Mouse (Mus musculus) lung, embryonic 15.5 days (tissue): Measurements from ENCODE around the gene Ebpl. TPM values are rescaled to one million over a fixed set of nuclear protein-coding genes. Genes with fewer than 3 reads are reported as not detected.

Experiments used
- ATAC-seq: fragments of 200-750 bp; cut with Nextera tagmentation; 2 replicates; pipeline ENCODE4 v1.8.0; 2017; ENCODE audit warnings: moderate number of reproducible peaks, borderline replicate concordance; ENCODE audit not compliant: low FRiP score, low TSS enrichment; ENCODE audit errors: extremely low read depth
- H3K27ac ChIP-seq: fragments of 300-500 bp; sonication (generic); 2 replicates; pipeline ENCODE4 v1.5.1; 2015; ENCODE audit warnings: moderate library complexity, mild to moderate bottlenecking, inconsistent platforms
- H3K27me3 ChIP-seq: fragments of 300-500 bp; sonication (generic); 2 replicates; pipeline ENCODE4 v1.6.1; 2015; ENCODE audit warnings: inconsistent platforms
- H3K36me3 ChIP-seq: fragments of 300-500 bp; sonication (generic); 2 replicates; pipeline ENCODE4 v1.6.1; 2015; ENCODE audit warnings: inconsistent platforms
- H3K4me1 ChIP-seq: fragments of 300-500 bp; sonication (generic); 2 replicates; pipeline ENCODE4 v1.6.1; 2015; ENCODE audit warnings: inconsistent platforms
- H3K4me2 ChIP-seq: fragments of 300-500 bp; sonication (generic); 2 replicates; pipeline ENCODE4 v1.6.1; 2015; ENCODE audit warnings: inconsistent platforms, mild to moderate bottlenecking, moderate library complexity
- H3K4me3 ChIP-seq: fragments of 300-500 bp; sonication (generic); 2 replicates; pipeline ENCODE4 v1.5.1; 2015; ENCODE audit warnings: mild to moderate bottlenecking, inconsistent platforms
- H3K9ac ChIP-seq: fragments of 300-500 bp; sonication (generic); 2 replicates; pipeline ENCODE4 v1.6.1; 2015; ENCODE audit warnings: inconsistent platforms
- H3K9me3 ChIP-seq: fragments of 300-500 bp; sonication (generic); 2 replicates; pipeline ENCODE4 v1.6.1; 2016; ENCODE audit warnings: inconsistent platforms
- WGBS: fragments of 180-500 bp; shearing (Covaris S2); methylation state at CpG from one replicate; pipeline ENCODE4 v1.1.7; 2015; 5-methylcytosine and 5-hydroxymethylcytosine counted together
- polyA plus RNA-seq: library from polyadenylated mRNA; unstranded; fragments of >200 nt; fragmentation: Nextera tagmentation; extraction: Ambion mirVana; gene quantifications from 2 replicates; pipeline ENCODE4 v1.2.1, GENCODE M21; 2015

Gene Ebpl
- polyA plus RNA-seq, 1 experiment from 2014 or later = 8.6 TPM

GRCm38 (mm10) chr14:61322740-61323139 is 37.5 kb downstream of the Ebpl start:
- Histone ChIP-seq H3K27me3 (no peaks in the 10 kb centered on the region), H3K27ac (no peak overlapping the region), H3K9me3 (no peaks in the 10 kb centered on the region), H3K4me3 (no peak overlapping the region), H3K4me2 (no peak overlapping the region), H3K36me3 (no peaks in the 10 kb centered on the region), H3K4me1 (peaks cover 2% of the 10 kb centered on the region; the same call in 1 of the 2 replicates), H3K9ac (no peak overlapping the region)
- WGBS = 82% methylated on average over 1 of the region's 1 CpGs
- no peak for ATAC-seq

- ATAC-seq = no peak
- WGBS = 75% methylated on average over 4 of the region's 4 CpGs
- no peak overlapping the region for H3K27ac ChIP-seq
These were observed 39.0 kb downstream of the Ebpl start for GRCm38 (mm10) chr14:61321200-61321599.

GRCm38 (mm10) chr14:61320765-61321164 is 39.5 kb downstream of the Ebpl start:
- H3K9ac ChIP-seq = no peak overlapping the region
- no peaks in the 10 kb centered on the region for H3K4me1 ChIP-seq
- H3K27me3 ChIP-seq = no peaks in the 10 kb centered on the region
- H3K4me3 ChIP-seq = no peak overlapping the region
- no peak overlapping the region for H3K27ac ChIP-seq
- no peak overlapping the region for H3K4me2 ChIP-seq
- ATAC-seq = no peak
- no peaks in the 10 kb centered on the region for H3K36me3 ChIP-seq
- 70% methylated on average over 1 of the region's 1 CpGs for WGBS
- no peaks in the 10 kb centered on the region for H3K9me3 ChIP-seq

More at GRCm38 (mm10) chr14:61321200-61321599, 39.0 kb downstream of the Ebpl start:
- Histone ChIP-seq H3K27me3 (no peaks in the 10 kb centered on the region), H3K9ac (no peak overlapping the region), H3K4me1 (no peaks in the 10 kb centered on the region), H3K36me3 (no peaks in the 10 kb centered on the region), H3K4me2 (no peak overlapping the region), H3K9me3 (no peaks in the 10 kb centered on the region), H3K4me3 (no peak overlapping the region)

GRCm38 (mm10) chr14:61316861-61317260 is 43.4 kb downstream of the Ebpl start:
- WGBS = 27% methylated on average over 4 of the region's 4 CpGs
- no peaks in the 10 kb centered on the region for H3K4me1 ChIP-seq
- no peak for ATAC-seq
- no peak overlapping the region for H3K4me2 ChIP-seq
- no peak overlapping the region for H3K9ac ChIP-seq
- no peaks in the 10 kb centered on the region for H3K36me3 ChIP-seq
- no peak overlapping the region for H3K27ac ChIP-seq
- no peak overlapping the region for H3K4me3 ChIP-seq
- H3K9me3 ChIP-seq = no peaks in the 10 kb centered on the region
- no peaks in the 10 kb centered on the region for H3K27me3 ChIP-seq

GRCm38 (mm10) chr14:61310963-61311362 is 49.3 kb downstream of the Ebpl start:
- Histone ChIP-seq H3K27ac (no peak overlapping the region), H3K9me3 (no peaks in the 10 kb centered on the region), H3K4me2 (no peak overlapping the region; the same call in 1 of the 2 replicates), H3K4me3 (no peak overlapping the region), H3K36me3 (no peaks in the 10 kb centered on the region), H3K4me1 (peaks cover 15% of the 10 kb centered on the region), H3K27me3 (no peaks in the 10 kb centered on the region), H3K9ac (no peak overlapping the region)
- ATAC-seq = no peak
- WGBS = 37% methylated on average over 12 of the region's 12 CpGs

GRCm38 (mm10) chr14:61310036-61310772 is 50.0 kb downstream of the Ebpl start:
- WGBS = 45% methylated on average over 7 of the region's 7 CpGs
- H3K27ac ChIP-seq = peak overlapping the region; percentile 16; the same call in 1 of the 2 replicates
- peak; percentile 11; the same call in 1 of the 2 replicates for ATAC-seq

GRCm38 (mm10) chr14:61309593-61309992 is 50.6 kb downstream of the Ebpl start, which contains the start of gene Arl11:
TSS of gene Arl11 (plus strand) at chr14:61309753.
- H3K4me2 ChIP-seq = no peak within 1 kb of the TSS; the same call in 1 of the 2 replicates
- no peaks in the 10 kb centered on the region for H3K9me3 ChIP-seq
- ATAC-seq = no peak
- H3K36me3 ChIP-seq = no peaks in the 10 kb centered on the region
- no peak within 1 kb of the TSS for H3K9ac ChIP-seq
- H3K4me1 ChIP-seq = peaks cover 15% of the 10 kb centered on the region
- H3K27me3 ChIP-seq = no peaks in the 10 kb centered on the region
- 56% methylated on average over 6 of the region's 6 CpGs for WGBS
- H3K4me3 ChIP-seq = no peak within 1 kb of the TSS
- peak within 1 kb of the TSS; percentile 16; the same call in 1 of the 2 replicates for H3K27ac ChIP-seq

More at GRCm38 (mm10) chr14:61310036-61310772, 50.0 kb downstream of the Ebpl start:
- H3K9me3 ChIP-seq = no peaks in the 10 kb centered on the region
- H3K4me1 ChIP-seq = peaks cover 15% of the 10 kb centered on the region
- H3K9ac ChIP-seq = no peak overlapping the region
- no peaks in the 10 kb centered on the region for H3K36me3 ChIP-seq
- H3K27me3 ChIP-seq = no peaks in the 10 kb centered on the region
- H3K4me3 ChIP-seq = no peak overlapping the region
- no peak overlapping the region; the same call in 1 of the 2 replicates for H3K4me2 ChIP-seq

GRCm38 (mm10) chr14:61303969-61304609 is 56.1 kb downstream of the Ebpl start:
- Histone ChIP-seq H3K36me3 (no peaks in the 10 kb centered on the region), H3K4me1 (no peaks in the 10 kb centered on the region), H3K27me3 (no peaks in the 10 kb centered on the region), H3K4me2 (no peak overlapping the region), H3K9me3 (no peaks in the 10 kb centered on the region), H3K9ac (no peak overlapping the region), H3K4me3 (no peak overlapping the region), H3K27ac (no peak overlapping the region)
- 65% methylated on average over 4 of the region's 4 CpGs for WGBS
- no peak for ATAC-seq

GRCm38 (mm10) chr14:61302428-61302827 is 57.8 kb downstream of the Ebpl start:
- no peak for ATAC-seq
- H3K9me3 ChIP-seq = no peaks in the 10 kb centered on the region
- H3K27me3 ChIP-seq = no peaks in the 10 kb centered on the region
- no peaks in the 10 kb centered on the region for H3K36me3 ChIP-seq
- no peak overlapping the region for H3K27ac ChIP-seq
- WGBS = 58% methylated on average over 2 of the region's 2 CpGs
- H3K4me3 ChIP-seq = no peak overlapping the region
- no peaks in the 10 kb centered on the region for H3K4me1 ChIP-seq
- H3K9ac ChIP-seq = no peak overlapping the region
- no peak overlapping the region for H3K4me2 ChIP-seq

GRCm38 (mm10) chr14:61301323-61301722 is 58.9 kb downstream of the Ebpl start:
- Histone ChIP-seq H3K4me3 (no peak overlapping the region), H3K36me3 (no peaks in the 10 kb centered on the region), H3K27ac (no peak overlapping the region), H3K4me2 (no peak overlapping the region), H3K4me1 (no peaks in the 10 kb centered on the region), H3K27me3 (no peaks in the 10 kb centered on the region), H3K9ac (no peak overlapping the region), H3K9me3 (no peaks in the 10 kb centered on the region)
- 43% methylated on average over 2 of the region's 2 CpGs for WGBS
- no peak for ATAC-seq

- H3K4me3 ChIP-seq = no peak overlapping the region
- H3K27me3 ChIP-seq = no peaks in the 10 kb centered on the region
- H3K9ac ChIP-seq = no peak overlapping the region
- H3K9me3 ChIP-seq = no peaks in the 10 kb centered on the region
- H3K27ac ChIP-seq = no peak overlapping the region
- H3K4me2 ChIP-seq = no peak overlapping the region
- 78% methylated on average over 6 of the region's 6 CpGs for WGBS
- no peaks in the 10 kb centered on the region for H3K36me3 ChIP-seq
- no peaks in the 10 kb centered on the region for H3K4me1 ChIP-seq
- no peak for ATAC-seq
These were observed 60.4 kb downstream of the Ebpl start for GRCm38 (mm10) chr14:61299810-61300209.

GRCm38 (mm10) chr14:61294738-61295079 is 65.5 kb downstream of the Ebpl start:
- WGBS = 19% methylated on average over 6 of the region's 6 CpGs
- no peak overlapping the region for H3K4me2 ChIP-seq
- no peaks in the 10 kb centered on the region for H3K27me3 ChIP-seq
- no peak for ATAC-seq
- H3K4me1 ChIP-seq = peaks cover 4% of the 10 kb centered on the region; the same call in 1 of the 2 replicates
- no peaks in the 10 kb centered on the region for H3K9me3 ChIP-seq
- H3K36me3 ChIP-seq = no peaks in the 10 kb centered on the region
- H3K4me3 ChIP-seq = no peak overlapping the region
- no peak overlapping the region for H3K9ac ChIP-seq
- no peak overlapping the region for H3K27ac ChIP-seq
